Mouse (Mus musculus) bone marrow, adult 2 months (tissue): ENCODE measurements around the gene Rhox4a. TPM values are rescaled to one million over a fixed set of nuclear protein-coding genes. Genes with fewer than 3 reads are reported as not detected.
"Not testable (repeated sequence)": the region's sequence is repeated elsewhere in the genome, so short reads cannot be mapped to it uniquely, and the experiment has no call there.

ENCODE experiments used
- H3K27ac ChIP-seq: fragments of 200-500 bp; 2 replicates; pipeline ENCODE4 v1.5.1; 2012; ENCODE audit warnings: low read depth, mild to moderate bottlenecking, control low read depth, inconsistent platforms, low read length; ENCODE audit not compliant: control insufficient read depth, poor library complexity, insufficient read depth
- H3K4me1 ChIP-seq: fragments of 200-500 bp; 2 replicates; pipeline ENCODE4 v1.6.1; 2011; ENCODE audit warnings: low read length; ENCODE audit not compliant: control insufficient read depth, insufficient read depth
- H3K4me3 ChIP-seq: fragments of 200-500 bp; replicated peaks from 2 replicates; pipeline ENCODE3; 2011; ENCODE audit warnings: mild to moderate bottlenecking, low read depth, low read length, control low read depth; ENCODE audit not compliant: control insufficient read depth
- WGBS: fragments of 180-500 bp; shearing (Covaris S2); methylation state at CpG from one replicate; pipeline ENCODE4 v1.1.7; 2018; 5-methylcytosine and 5-hydroxymethylcytosine counted together
- polyA plus RNA-seq: library from polyadenylated mRNA; stranded (reverse); fragments of >200 nt; gene quantifications from 2 replicates; pipeline ENCODE4 v1.2.4, GENCODE M21; 2011; ENCODE audit warnings: low replicate concordance; ENCODE audit not compliant: missing spikeins, insufficient read depth, insufficient read length

The Rhox4a gene
- polyA plus RNA-seq: not detected in 2 replicates

GRCm38 (mm10) chrX:37265038-37265437, at the start of gene Rhox4a:
Rhox4a (plus strand) TSS chrX:37265338.
- not testable (repeated sequence) for H3K27ac ChIP-seq, H3K4me3 ChIP-seq
- WGBS: 96% methylated on average over 11 of the region's 19 CpGs

GRCm38 (mm10) chrX:37222158-37222557, 43.0 kb upstream of the Rhox4a start, which contains the start of gene Rhox1:
Rhox1 (minus strand) TSS chrX:37222258.
- not testable (repeated sequence) for H3K27ac ChIP-seq, H3K4me1 ChIP-seq, H3K4me3 ChIP-seq
- 83% methylated on average over 1 of the region's 1 CpGs for WGBS

More at GRCm38 (mm10) chrX:37265038-37265437, at the start of gene Rhox4a:
- H3K4me1 ChIP-seq: not testable (repeated sequence)

GRCm38 (mm10) chrX:37244676-37245075, 20.5 kb upstream of the Rhox4a start, which contains the start of gene Rhox2a:
Rhox2a (plus strand) TSS chrX:37244976.
- not testable (repeated sequence) for H3K4me3 ChIP-seq, H3K4me1 ChIP-seq, H3K27ac ChIP-seq
- WGBS: 100% methylated on average over 1 of the region's 9 CpGs

- WGBS: 88% methylated on average over 1 of the region's 3 CpGs
- H3K27ac ChIP-seq, H3K4me1 ChIP-seq, H3K4me3 ChIP-seq: not testable (repeated sequence)
These were observed 15.5 kb upstream of the Rhox4a start, which contains the start of gene Rhox3a for GRCm38 (mm10) chrX:37249619-37250018. Rhox3a (plus strand) TSS chrX:37249919.

Other genes starting within 250 kb of the Rhox4a start
- gene Sowahd, start 216.5 kb upstream of the Rhox4a start, polyA plus RNA-seq: not detected in 2 replicates
- gene Rpl39, start 179.9 kb upstream of the Rhox4a start, polyA plus RNA-seq: 407 and 550 TPM in 2 replicates
- 40.7 and 43.2 TPM in 2 replicates for gene Upf3b, start 155.0 kb upstream of the Rhox4a start, polyA plus RNA-seq
- 4.0 and 9.2 TPM in 2 replicates for gene Nkap, start 138.5 kb upstream of the Rhox4a start, polyA plus RNA-seq
- 0.54 TPM in 1 of 2 replicates, not detected in the other for gene Akap14, start 96.5 kb upstream of the Rhox4a start, polyA plus RNA-seq
- 74.4 and 125 TPM in 2 replicates for gene Ndufa1, start 74.2 kb upstream of the Rhox4a start, polyA plus RNA-seq
- 1.3 and 3.3 TPM in 2 replicates for gene Rnf113a1, start 74.1 kb upstream of the Rhox4a start, polyA plus RNA-seq
- not detected in 2 replicates for gene Gm9, start 54.3 kb upstream of the Rhox4a start, polyA plus RNA-seq
- gene Rhox1, start 43.1 kb upstream of the Rhox4a start, polyA plus RNA-seq: not detected in 2 replicates
- not detected in 2 replicates for gene Rhox2a, start 20.4 kb upstream of the Rhox4a start, polyA plus RNA-seq
- gene Rhox3a, start 15.4 kb upstream of the Rhox4a start, polyA plus RNA-seq: not detected in 2 replicates
- gene Rhox3a2, start 114.7 kb downstream of the Rhox4a start, polyA plus RNA-seq: not detected in 2 replicates
- not detected in 2 replicates for gene Rhox4a2, start 125.5 kb downstream of the Rhox4a start, polyA plus RNA-seq
- not detected in 2 replicates for gene Rhox2b, start 146.7 kb downstream of the Rhox4a start, polyA plus RNA-seq
- gene Rhox4b, start 167.2 kb downstream of the Rhox4a start, polyA plus RNA-seq: not detected in 2 replicates
- not detected in 2 replicates for gene Rhox2c, start 188.3 kb downstream of the Rhox4a start, polyA plus RNA-seq
- not detected in 2 replicates for gene Rhox3c, start 193.2 kb downstream of the Rhox4a start, polyA plus RNA-seq
- gene Rhox4c, start 215.0 kb downstream of the Rhox4a start, polyA plus RNA-seq: not detected in 2 replicates
- gene Rhox2d, start 228.1 kb downstream of the Rhox4a start, polyA plus RNA-seq: not detected in 2 replicates
- gene Rhox4d, start 249.0 kb downstream of the Rhox4a start, polyA plus RNA-seq: not detected in 2 replicates